Mouse (Mus musculus): ENCODE measurements around the gene B830017H08Rik.

DNA sequence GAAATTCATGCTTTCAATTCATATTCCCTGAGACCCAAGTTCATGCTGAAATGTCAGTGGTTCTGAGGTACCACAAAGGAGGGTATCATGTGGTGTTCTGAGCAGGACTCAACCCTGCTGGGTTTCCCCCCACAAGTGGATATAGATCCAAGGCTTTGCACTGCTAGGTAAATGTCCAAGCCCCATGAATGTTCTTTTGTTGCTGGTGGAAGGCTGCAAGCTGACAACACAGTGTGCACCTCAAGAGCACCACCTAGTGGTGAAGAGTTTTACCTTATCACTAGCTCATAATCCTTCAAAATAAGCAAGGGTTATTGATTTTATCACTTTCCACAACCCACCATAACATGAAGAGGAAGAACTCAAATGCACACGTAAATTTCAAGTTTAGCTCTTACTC lies 16.0 kb downstream of the B830017H08Rik start:
- TF ChIP-seq POLR2A (IDR thresholded peaks at IDR 0.05; ENCODE audit: insufficient read length, low read depth) (no peak), MYOG (IDR thresholded peaks at IDR 0.05; ENCODE audit: control insufficient read depth in 1 of 3, insufficient read depth in 1 of 3, insufficient read length in 2 of 3, low read depth in 2 of 3) (no peak)
